Mouse (Mus musculus) liver, adult 2 months (tissue): ENCODE results near the gene Rpl15.

Experiments used
- CTCF ChIP-seq: fragments of 200-500 bp; IDR thresholded peaks from 2 replicates; pipeline ENCODE4 v1.5.1; 2011; ENCODE audit warnings: low read depth, low read length, control low read depth
- POLR2A ChIP-seq: fragments of 200-500 bp; IDR thresholded peaks from 2 replicates; pipeline ENCODE4 v1.6.1; 2011; ENCODE audit warnings: low read length, control low read depth; ENCODE audit not compliant: insufficient read depth; ENCODE audit errors: extremely low read depth

DNA sequence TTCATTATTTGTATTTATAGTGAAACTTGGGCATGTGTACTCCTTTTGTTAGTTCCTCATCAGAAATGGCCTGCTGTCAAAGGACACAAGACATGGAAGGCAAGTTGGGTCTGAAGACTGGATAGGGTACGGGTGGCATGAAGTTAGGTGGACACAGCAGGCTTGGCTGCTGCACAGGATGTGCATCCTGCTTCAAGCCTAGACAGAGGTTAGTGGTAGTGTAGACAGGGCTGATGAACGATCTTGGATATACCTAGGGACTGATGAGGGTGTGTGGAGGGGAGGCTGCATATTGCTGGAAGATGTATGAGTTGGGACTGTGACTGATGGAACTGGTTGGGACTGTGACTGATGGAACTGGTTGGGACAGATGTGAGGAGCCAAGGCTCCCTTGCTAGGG, 27.7 kb upstream of the Rpl15 start:
- TF ChIP-seq CTCF (no peak), POLR2A (no peak)
